Mouse (Mus musculus) layer of hippocampus, adult 11-12 months (tissue): Measurements from ENCODE around the gene Rassf5.
A peak's percentile ranks its signal among the peaks of the same experiment; 100 is the strongest.

Experiments used
- DNase-seq: peaks from one replicate; pipeline ENCODE4 v3.0.0; 2022; ENCODE audit warnings: low spot score

Rassf5 gene

DNA sequence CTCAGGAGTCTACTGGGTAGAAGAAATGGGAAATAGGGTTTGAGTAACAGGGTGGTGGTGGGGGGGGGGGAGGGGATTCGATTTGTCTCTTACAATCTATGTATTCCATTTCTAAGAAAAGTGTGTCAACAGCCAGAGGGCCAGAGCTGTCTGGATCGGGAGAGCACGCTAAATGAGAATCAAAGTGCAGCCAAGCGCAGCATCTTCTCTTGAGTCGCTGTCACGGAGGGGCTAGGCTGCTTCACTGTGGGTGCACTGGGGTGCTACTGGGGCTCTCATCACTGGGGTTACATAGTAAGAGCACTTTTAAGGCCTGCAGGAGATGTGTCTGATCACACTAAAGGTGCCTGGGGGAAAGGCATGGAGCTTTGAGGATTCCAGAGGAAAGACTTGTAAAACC is 36.3 kb downstream of the Rassf5 start:
- no peak for DNase-seq

GRCm38 (mm10) chr1:131208081-131208480 is 37.0 kb downstream of the Rassf5 start:
- DNase-seq: no peak

DNA sequence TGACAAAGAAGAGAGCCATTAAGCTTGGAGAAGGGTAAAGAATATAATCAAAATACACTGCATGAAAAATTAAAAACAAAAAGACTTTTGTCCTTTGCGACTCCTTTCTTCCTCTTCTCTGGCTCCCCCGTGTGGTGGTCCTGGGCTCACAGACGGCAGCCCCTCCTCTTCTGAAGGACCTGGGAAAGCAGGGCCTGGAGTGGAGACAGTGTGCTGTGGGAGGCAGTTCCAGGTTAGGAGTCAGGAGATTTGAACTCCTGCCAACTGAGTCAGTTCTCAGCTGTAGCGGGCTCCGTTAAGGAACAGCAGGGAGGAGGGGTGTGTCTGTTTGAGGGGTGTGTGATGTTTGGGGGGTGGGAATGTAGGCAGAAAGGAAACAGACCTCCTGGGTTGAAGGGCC is 37.5 kb downstream of the Rassf5 start:
- peak; percentile 65 for DNase-seq

GRCm38 (mm10) chr1:131206342-131206741 is 38.7 kb downstream of the Rassf5 start:
- no peak for DNase-seq

DNA sequence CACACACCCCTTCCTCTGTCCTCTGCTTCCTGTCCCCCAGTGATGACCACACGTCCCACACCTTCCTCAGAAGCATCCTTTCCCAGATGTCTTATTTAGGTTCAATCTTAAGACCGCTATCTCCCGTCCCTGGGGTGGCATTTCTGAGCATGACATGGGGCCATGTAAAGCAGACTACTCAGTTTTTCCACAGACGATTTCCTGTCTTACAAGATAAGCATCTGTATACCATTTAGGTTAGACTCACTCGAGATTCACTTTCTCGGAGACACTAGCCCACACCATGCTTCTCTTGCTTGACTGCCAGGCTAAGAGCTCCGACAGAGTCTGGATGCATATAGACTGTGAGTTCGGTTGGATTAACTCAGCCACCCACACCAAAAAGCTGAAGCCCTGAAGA is 40.6 kb downstream of the Rassf5 start:
- no peak for DNase-seq

- no peak for DNase-seq
Measured at GRCm38 (mm10) chr1:131201391-131201790, 43.7 kb downstream of the Rassf5 start.

DNA sequence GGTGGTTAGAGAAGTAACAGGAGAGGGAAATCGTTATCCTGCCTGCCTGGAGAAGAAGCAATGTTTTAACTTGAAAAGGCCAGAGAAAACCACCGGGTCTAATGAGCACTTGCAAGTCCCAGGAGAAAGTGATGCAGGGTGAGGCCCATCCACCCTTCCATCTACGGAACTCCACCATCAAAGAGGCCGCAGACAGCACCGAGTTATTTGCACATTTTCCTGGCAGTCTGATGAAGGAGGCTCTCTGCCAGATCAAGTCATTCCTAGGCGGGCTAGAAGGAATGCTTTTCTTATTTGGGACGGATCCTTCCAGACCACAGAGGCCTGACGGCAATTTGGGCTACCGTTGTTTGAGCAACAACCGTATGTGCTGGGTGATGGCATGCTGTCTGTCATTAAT is 44.5 kb downstream of the Rassf5 start:
- DNase-seq: no peak

- peak; percentile 66 for DNase-seq
Measured at GRCm38 (mm10) chr1:131199976-131200375, 45.1 kb downstream of the Rassf5 start.

GRCm38 (mm10) chr1:131199118-131199821 is 45.8 kb downstream of the Rassf5 start:
- no peak for DNase-seq

- DNase-seq: no peak
Measured at GRCm38 (mm10) chr1:131198417-131198960, 46.6 kb downstream of the Rassf5 start.

DNA sequence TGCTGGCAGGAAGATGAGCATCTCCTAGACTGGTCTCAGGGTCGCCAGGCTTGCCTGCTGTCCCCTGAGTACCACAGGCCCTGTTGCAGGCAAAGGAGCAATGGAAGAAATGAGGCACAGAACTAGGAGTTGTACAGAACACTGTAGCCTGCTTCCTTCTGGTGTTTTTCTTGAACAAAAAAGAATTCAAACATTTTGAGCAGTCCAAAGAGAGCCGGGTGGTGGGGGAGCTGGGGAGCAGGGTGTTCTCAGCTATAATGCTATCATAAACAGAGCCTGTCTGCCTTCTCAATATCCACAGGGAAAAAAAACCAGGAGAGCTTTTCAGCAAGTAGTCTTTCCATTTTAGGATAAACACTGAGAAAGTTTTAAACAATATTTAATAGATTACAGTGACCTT is 49.0 kb downstream of the Rassf5 start:
- no peak for DNase-seq

DNA sequence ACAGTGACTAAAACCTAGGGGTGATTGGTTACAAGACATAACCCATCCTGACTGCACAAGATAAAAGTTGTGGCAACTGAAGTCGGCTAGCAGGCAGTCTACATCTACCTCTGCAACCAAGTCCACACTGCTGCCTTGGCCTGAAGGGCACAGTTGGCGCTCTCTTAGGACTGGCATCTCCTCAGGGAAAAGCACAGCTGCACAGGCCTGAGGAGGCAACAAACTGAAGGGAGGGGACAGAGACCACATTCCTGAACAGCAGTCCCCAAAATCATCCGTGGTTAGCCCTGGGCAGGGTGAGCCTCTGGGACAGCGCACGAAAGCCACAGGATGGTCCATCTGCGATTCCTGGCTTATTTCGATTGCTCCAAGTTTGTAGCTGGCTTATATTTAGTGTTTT is 49.4 kb downstream of the Rassf5 start:
- DNase-seq: no peak

DNA sequence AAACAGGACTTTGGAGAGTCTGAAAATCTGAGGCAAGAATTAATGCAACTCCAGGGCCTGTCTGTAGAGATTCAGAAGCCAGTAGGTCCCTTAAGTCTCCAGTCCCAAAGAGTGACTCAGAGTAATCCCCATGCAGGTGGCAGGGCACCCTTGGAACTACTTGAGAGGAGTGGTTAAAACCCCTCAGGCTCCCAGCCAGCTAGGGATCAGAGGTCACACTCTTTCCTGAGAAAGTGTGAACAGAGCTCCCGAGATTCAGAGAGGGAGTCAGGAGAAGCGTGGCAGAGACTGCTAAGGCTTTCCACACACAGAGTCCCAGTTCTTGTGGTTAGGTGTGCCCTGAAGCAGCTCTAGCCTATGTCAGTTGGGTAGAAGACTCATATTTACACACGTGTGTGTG is 51.3 kb downstream of the Rassf5 start:
- no peak for DNase-seq

DNA sequence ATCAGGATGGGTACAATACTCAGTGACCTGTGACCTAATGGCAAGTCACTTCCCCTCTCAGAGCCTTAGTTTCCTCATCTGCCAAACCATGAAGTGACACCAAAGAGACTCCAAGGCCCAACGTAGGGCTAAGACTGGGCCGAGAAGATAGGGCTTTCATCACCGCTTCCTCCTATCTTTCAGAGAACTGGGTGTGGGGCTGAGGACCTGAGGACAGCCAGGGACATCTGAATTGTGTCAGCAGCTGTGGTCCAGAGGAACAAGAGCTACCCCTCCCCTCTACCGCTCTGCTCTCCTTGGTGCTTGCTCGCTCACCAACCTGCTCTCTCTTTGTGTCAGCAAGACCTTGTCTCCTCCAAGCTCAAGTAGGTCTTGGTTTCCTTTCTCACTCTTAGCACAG is 56.4 kb downstream of the Rassf5 start:
- DNase-seq: no peak

- DNase-seq: no peak
Measured at GRCm38 (mm10) chr1:131187856-131188255, 57.2 kb downstream of the Rassf5 start.

- DNase-seq: no peak
Measured at GRCm38 (mm10) chr1:131186995-131187394, 58.1 kb downstream of the Rassf5 start.

- DNase-seq: no peak
Measured at GRCm38 (mm10) chr1:131185821-131186506, 59.1 kb downstream of the Rassf5 start.

DNA sequence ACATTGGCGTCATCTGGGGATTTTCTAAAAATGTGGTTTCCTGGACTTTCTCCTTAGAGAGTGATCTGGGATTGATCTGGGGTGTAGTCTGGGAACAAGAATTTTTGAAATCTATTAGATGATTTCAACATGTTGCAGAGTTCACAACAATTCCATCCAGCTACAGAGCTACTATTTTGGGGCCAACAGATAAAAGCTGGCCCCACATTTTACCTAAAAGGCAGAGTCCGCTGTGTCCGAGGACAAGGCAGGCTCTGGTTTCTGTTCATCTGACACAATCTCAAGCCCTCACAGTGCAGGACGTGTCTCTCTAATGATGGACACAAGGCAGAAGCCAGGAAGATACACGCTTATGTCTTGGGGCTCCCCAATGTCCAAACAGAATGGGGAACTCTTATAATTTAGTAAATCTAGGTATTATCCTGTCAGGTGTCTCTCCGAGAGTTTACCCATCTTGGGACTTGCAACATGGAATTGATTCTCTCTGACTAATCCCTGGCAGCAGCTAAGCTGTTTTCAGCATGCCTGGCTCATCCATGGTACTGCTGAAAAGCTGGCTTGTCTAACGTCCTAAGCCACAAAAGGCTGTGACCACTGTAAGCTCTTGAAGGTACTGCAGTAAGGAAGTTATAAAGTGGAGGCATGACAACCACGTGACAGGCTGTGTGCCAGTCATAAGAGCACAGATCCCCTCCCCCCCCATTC is 60.0 kb downstream of the Rassf5 start:
- DNase-seq: no peak

DNA sequence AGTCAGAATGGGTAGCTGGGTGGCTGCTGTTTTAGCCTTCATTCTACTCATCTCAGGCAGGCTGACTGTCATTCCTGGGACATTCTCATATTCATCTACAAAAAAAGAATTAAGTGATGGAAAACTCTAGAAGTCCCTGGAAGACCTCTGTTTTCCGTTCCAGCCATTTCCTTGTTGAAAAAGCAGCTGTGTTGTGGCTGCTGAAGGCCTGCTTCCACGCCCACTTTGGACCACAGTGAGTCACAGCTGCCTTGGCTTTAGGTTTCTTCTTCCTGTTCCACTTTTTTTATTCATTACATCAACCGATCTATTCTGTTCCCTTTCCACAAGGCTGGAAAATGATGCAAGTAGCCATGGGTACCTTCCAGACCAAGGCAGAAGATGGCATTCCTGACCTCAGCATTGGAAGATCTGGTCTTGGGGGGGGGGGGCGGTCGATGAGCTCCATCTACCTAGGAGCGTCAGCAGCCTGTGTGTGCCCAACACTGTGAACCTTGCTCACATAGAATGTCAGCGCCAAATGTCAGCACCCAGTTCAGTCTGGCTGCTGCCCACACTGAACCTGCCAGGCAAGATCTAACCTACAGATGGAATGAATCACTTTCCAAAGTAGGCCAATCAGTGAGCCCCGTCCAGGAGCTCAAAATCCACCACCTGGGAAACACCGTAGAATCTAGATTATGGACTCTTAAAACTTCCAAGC is 60.7 kb downstream of the Rassf5 start:
- no peak for DNase-seq

- no peak for DNase-seq
Measured at GRCm38 (mm10) chr1:131183201-131183600, 61.9 kb downstream of the Rassf5 start.

DNA sequence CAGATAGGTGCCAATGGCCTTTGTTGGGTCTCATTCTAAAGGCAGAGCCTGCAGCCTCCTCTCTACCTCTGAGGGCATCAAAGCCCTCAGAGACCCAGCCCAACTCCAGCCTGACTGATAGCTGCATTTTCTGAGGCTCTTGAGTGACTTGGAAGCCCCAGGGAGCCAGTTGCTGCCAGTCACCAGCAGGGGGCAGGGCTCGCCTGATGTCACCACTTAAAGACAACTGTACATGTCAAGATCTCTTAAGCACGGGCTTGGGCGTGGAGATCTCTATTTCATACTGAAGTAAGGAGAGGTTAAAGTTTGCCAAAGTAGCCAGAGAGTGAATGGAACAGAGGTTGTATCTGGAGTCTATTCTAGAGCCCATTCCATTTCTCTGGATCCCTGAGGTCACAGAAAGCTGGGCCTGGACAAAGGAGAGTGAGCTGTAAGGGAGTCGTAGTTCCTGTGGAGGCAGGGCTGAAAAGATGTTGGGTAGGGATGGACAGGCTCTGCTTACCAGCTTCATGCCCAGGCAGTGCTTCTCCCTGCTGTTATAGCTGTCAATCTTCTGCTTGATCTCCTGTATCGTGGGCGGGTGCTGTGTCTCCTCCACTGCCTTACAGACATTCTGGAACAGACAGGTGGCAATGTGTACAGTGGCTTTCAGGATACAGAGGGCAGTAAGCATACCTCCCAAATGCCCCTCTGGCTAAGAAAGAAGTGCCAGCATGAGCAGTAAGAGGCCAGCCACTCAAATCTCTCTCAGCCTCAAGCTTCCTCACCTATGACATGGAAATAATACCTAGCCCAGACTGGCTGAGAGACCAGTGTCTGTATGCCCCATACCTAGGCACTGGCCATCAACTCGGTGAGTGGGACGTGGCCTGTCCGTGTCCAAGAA is 63.2 kb downstream of the Rassf5 start:
- peak; percentile 84 for DNase-seq
